Mouse (Mus musculus): ENCODE measurements at regions not wholly inside any gene's neighbourhood (a gene's known extent, or its start where the extent isn't known, plus 50 kb on each side); places are given as distances from the start of the nearest gene placed in this dataset.

- no peak for DNase-seq
These were observed 71.1 kb upstream of the Dph5 start for GRCm38 (mm10) chr3:115816328-115817160.

GRCm38 (mm10) chr3:115817771-115818170, 69.9 kb upstream of the Dph5 start:
- no peak for DNase-seq

- DNase-seq, result no peak
These were observed 68.9 kb upstream of the Dph5 start for GRCm38 (mm10) chr3:115818734-115819133.

GRCm38 (mm10) chr3:115819401-115820138, 68.1 kb upstream of the Dph5 start:
- DNase-seq, result no peak

GRCm38 (mm10) chr3:115820139-115820481, 67.5 kb upstream of the Dph5 start:
- DNase-seq, result no peak

GRCm38 (mm10) chr3:115821627-115822026, 66.0 kb upstream of the Dph5 start:
- peak; percentile 6 for DNase-seq

- DNase-seq, result peak; percentile 80
These were observed 65.1 kb upstream of the Dph5 start for GRCm38 (mm10) chr3:115822491-115822890.

- DNase-seq, result no peak
These were observed 63.9 kb upstream of the Dph5 start for GRCm38 (mm10) chr3:115823741-115824140.

GRCm38 (mm10) chr3:115824792-115825191, 62.8 kb upstream of the Dph5 start:
- peak; percentile 6 for DNase-seq

GRCm38 (mm10) chr3:115835381-115835780, 52.3 kb upstream of the Dph5 start:
- no peak for DNase-seq

- no peak for DNase-seq
These were observed 49.9 kb upstream of the Dph5 start for GRCm38 (mm10) chr3:115837617-115838216.

All from retina, postnatal 1 day (tissue).